Mouse (Mus musculus) gastrocnemius, postnatal 14 days (tissue): ENCODE measurements around the gene Lrmda. TPM values are rescaled to one million over a fixed set of nuclear protein-coding genes. Genes with fewer than 3 reads are reported as not detected.
"Not testable (repeated sequence)": the region's sequence is repeated elsewhere in the genome, so short reads cannot be mapped to it uniquely, and the experiment has no call there.

Experiments
- DNase-seq: peaks from one replicate; pipeline ENCODE4 v3.0.0; 2021; ENCODE audit warnings: mixed read lengths
- intact Hi-C: fragments of 180-260 bp; cut with DNase I; formaldehyde crosslinking; loops from one replicate; pipeline ENCODE4 v1.15.1; 2025; ENCODE audit warnings: low total_unique reads
- total RNA-seq, 2 experiments: library from RNA; stranded (reverse); gene quantifications; 2 replicates each; pipeline ENCODE4 v1.2.3; 2021

Gene Lrmda
- total RNA-seq, 2 experiments from 2014 or later = 1.6 to 1.7 TPM

DNA sequence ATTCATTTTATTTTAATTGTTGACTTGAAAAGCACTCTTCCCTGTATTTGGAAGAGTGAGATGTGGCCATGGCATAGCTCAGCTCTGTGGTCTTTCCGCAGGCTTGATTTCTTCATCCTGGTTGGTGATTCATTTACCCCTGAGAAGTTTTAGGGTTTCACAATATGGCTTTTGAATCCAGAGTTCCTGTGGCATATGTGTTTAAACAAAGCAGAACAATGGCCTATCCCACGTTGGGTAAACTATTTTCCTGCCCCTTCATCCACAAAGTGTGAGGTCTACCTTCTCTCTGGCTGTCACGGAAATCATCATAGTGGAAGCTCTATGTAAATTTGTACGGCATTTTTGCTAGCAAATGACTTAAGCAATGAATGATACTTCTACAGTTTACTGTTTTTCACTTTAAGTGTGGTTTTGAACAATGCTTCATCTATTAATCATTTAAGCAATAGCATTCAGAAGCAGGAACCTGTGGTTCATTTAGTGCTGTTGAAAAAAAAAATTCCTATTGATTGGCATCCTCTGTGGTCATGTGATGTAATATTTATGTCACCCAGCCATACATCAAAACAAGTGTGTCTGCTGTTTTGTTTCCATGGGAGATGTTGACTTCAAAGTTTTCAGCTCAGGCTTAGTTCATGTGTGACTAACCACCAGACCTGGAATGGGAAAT is 567.9 kb downstream of the Lrmda start:
- intact Hi-C loops = loop anchor here (10.0 kb wide), 1 partner anchor 217 kb away; no protein-coding TSS in a partner anchor
- no peak for DNase-seq

- intact Hi-C loops = loop anchor here (10.0 kb wide), 1 partner anchor 217 kb away; no protein-coding TSS in a partner anchor
- DNase-seq = no peak
These were observed 568.4 kb downstream of the Lrmda start for GRCm38 (mm10) chr14:22587958-22588296.

DNA sequence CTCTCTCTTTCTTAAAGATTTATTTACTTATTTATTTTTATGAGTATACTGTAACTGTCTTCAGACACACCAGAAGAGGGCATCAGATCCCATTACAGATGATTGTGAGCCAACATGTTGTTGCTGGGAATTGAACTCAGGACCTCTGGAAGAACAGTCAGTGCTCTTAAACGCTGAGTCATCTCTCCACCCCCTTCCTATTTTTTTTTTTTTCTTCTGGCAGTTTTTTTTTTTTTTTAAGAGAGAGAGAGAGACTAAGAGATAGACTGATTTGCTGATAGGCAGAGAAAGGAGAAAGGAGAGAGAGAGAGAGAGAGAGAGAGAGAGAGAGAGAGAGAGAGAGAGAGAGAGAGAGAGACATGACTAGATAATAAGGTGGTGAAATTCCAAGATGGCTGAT is 568.9 kb downstream of the Lrmda start:
- DNase-seq = not testable (repeated sequence)
- intact Hi-C loops = loop anchor here (10.0 kb wide), 1 partner anchor 216 kb away; no protein-coding TSS in a partner anchor

- intact Hi-C loops = loop anchor here (10.0 kb wide), 1 partner anchor 215 kb away; no protein-coding TSS in a partner anchor
- no peak for DNase-seq
These were observed 570.1 kb downstream of the Lrmda start for GRCm38 (mm10) chr14:22589503-22590215.

DNA sequence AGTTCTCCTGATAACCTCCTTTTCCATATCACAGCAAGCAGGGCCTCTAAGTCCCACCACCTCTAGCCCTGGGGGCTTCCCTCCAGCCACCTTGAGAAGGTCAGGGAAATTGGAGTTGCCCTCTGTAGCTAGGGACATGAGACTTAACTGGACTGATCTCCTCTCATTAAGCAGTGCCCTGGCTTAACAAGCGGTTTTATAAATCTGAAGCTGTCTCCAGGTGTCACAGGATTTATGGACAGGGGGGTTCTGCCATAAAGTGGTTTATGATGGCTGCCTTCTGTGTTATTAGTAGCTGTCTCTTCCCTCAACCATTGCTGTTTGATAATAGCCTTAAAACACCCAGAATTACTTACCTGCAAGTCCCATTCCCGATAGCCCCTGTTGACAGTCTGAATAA is 571.7 kb downstream of the Lrmda start:
- no peak for DNase-seq
- intact Hi-C loops = no loop called here

DNA sequence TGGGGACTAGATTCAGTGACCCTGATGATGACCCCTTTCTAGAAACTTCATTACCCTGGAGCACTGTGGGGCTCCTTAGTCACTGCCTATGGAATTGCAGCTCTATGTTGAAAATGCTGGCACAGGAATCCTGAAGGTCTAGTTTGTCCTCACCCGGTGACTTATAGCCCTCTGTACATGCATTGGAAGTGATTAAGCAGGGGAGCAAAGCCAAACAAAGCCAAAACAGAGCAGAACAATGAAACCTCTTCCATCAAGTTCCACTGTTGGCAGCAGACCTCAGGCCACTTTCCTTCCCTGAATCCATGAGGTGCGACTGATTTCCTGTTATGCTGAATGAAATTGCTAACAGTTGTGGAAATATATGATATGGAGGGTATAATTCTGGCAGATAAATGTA is 578.0 kb downstream of the Lrmda start:
- intact Hi-C loops = no loop called here
- no peak for DNase-seq

GRCm38 (mm10) chr14:22598638-22599037 is 579.1 kb downstream of the Lrmda start:
- no peak for DNase-seq
- intact Hi-C loops = no loop called here

GRCm38 (mm10) chr14:22600166-22600565 is 580.7 kb downstream of the Lrmda start:
- no peak for DNase-seq
- intact Hi-C loops = no loop called here

GRCm38 (mm10) chr14:22602308-22602707 is 582.8 kb downstream of the Lrmda start:
- intact Hi-C loops = no loop called here
- no peak for DNase-seq

DNA sequence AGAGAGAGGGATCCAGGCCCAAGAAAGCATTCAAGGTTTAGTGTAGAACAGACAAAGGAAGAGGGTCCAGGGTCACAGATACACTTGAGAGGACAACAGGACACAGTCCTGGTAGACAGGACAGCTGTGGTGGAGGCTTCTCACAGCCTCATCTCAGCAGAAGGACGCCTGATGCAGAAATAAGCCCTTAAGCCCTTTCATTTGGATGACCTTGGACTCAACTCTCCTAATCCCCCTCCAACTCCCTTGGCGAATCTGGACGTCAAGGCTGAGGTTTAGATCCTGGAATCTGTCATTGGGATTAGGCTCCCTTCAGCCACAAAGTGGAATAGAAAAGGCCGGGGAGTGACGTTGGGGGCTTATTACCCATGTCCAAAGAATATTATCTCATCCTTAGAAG is 589.1 kb downstream of the Lrmda start:
- intact Hi-C loops = no loop called here
- DNase-seq = no peak

GRCm38 (mm10) chr14:22609261-22610245 is 590.0 kb downstream of the Lrmda start:
- intact Hi-C loops = loop anchor here (10.0 kb wide), 1 partner anchor 465 kb away; no protein-coding TSS in a partner anchor
- DNase-seq = no peak

DNA sequence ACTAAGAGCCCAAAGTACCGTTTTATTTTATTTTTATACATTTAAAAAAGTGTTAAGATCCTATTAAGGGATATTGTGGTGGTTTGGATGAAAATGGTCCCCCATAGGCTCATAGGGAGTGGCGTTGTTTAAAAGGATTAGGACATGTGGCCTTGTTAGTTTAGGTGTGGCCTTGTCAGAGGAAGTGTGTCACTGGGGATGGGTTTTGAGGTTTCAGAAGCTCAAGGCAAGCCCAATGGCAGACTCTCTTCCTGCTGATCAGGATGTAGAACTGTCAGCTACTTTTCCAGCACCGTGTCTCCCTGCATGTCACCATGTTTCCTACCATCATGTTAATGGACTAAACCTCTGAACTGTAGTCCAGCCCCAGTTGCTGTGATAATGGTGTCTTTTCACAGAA is 591.5 kb downstream of the Lrmda start:
- no peak for DNase-seq
- intact Hi-C loops = loop anchor here (10.0 kb wide), 1 partner anchor 464 kb away; no protein-coding TSS in a partner anchor

DNA sequence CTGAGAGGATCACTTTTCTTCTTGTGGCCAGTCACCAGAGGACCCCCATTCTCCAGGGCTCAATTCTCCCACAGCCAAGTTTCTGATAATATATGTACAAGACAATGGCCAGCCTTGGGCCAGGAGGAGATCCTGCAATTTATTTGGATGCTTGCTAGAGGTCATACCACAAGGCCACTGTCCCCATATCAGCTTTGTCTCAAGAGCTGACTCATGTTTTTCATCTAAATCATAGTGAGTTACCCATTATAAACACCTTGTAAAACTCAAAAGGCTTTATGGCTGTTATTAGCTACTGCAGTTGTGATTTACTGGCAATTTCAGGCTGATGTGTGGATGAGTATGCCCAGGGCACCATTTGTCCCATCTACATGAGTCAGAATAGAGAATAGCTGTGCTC is 600.7 kb downstream of the Lrmda start:
- no peak for DNase-seq
- intact Hi-C loops = no loop called here

GRCm38 (mm10) chr14:22621941-22622340 is 602.4 kb downstream of the Lrmda start:
- intact Hi-C loops = no loop called here
- DNase-seq = no peak

- DNase-seq = peak; percentile 10
These were observed 607.8 kb downstream of the Lrmda start for GRCm38 (mm10) chr14:22627105-22627829.

GRCm38 (mm10) chr14:22630361-22630867 is 610.9 kb downstream of the Lrmda start:
- intact Hi-C loops = no loop called here
- no peak for DNase-seq

More at GRCm38 (mm10) chr14:22627105-22627829, 607.8 kb downstream of the Lrmda start:
- intact Hi-C loops = no loop called here

GRCm38 (mm10) chr14:22633612-22634011 is 614.1 kb downstream of the Lrmda start:
- intact Hi-C loops = no loop called here

GRCm38 (mm10) chr14:22643494-22643893 is 624.0 kb downstream of the Lrmda start:
- intact Hi-C loops = no loop called here
- DNase-seq = no peak

More at GRCm38 (mm10) chr14:22633612-22634011, 614.1 kb downstream of the Lrmda start:
- DNase-seq = no peak
